Mouse (Mus musculus) heart, adult 2 months (tissue): ENCODE measurements at regions not wholly inside any gene's neighbourhood (a gene's known extent, or its start where the extent isn't known, plus 50 kb on each side); places are given as distances from the start of the nearest gene placed in this dataset.

Source experiments
- DNase-seq, 2 experiments: peaks; one replicate each; pipeline ENCODE4 v3.0.0; 2021
- H3K27ac ChIP-seq: fragments of 200-600 bp; 2 replicates; pipeline ENCODE4 v1.8.1; 2022
- H3K27me3 ChIP-seq: fragments of 200-500 bp; 2 replicates; pipeline ENCODE4 v1.6.1; 2012; ENCODE audit warnings: mild to moderate bottlenecking, low read length, inconsistent platforms, mixed read lengths; ENCODE audit not compliant: control insufficient read depth, insufficient read depth
- H3K36me3 ChIP-seq: fragments of 200-500 bp; 2 replicates; pipeline ENCODE4 v1.6.1; 2012; ENCODE audit warnings: low read length, inconsistent platforms; ENCODE audit not compliant: control insufficient read depth, insufficient read depth
- H3K4me1 ChIP-seq: fragments of 200-500 bp; 2 replicates; pipeline ENCODE4 v1.6.1; 2011; ENCODE audit warnings: low read length; ENCODE audit not compliant: control insufficient read depth, insufficient read depth
- H3K4me3 ChIP-seq: fragments of 200-600 bp; 2 replicates; pipeline ENCODE4 v1.8.1; 2022
- H3K79me2 ChIP-seq: fragments of 200-500 bp; replicated peaks from 2 replicates; pipeline ENCODE4 v1.6.1; 2012; ENCODE audit warnings: mild to moderate bottlenecking, inconsistent platforms, low read length, moderate library complexity, mixed read lengths; ENCODE audit not compliant: control insufficient read depth, insufficient read depth
- H3K9ac ChIP-seq: fragments of 200-500 bp; 2 replicates; pipeline ENCODE4 v1.6.1; 2012; ENCODE audit warnings: low read depth, mild to moderate bottlenecking, control low read depth, inconsistent platforms, low read length, mixed read lengths
- CTCF ChIP-seq: fragments of 200-600 bp; IDR thresholded peaks from 2 replicates; pipeline ENCODE4 v1.8.1; 2022; ENCODE audit warnings: antibody characterized with exemption, mild to moderate bottlenecking, moderate library complexity
- EP300 ChIP-seq: fragments of 200-500 bp; IDR thresholded peaks from 2 replicates; pipeline ENCODE4 v1.6.1; 2011; ENCODE audit warnings: low read depth, low read length, control low read depth; ENCODE audit not compliant: insufficient read depth
- POLR2A ChIP-seq: fragments of 200-500 bp; IDR thresholded peaks from 2 replicates; pipeline ENCODE4 v1.6.1; 2011; ENCODE audit warnings: mild to moderate bottlenecking, low read depth, low read length, control low read depth; ENCODE audit not compliant: insufficient read depth
- WGBS: fragments of 180-500 bp; shearing (Covaris S2); methylation state at CpG from one replicate; pipeline ENCODE4 v1.1.7; 2018; 5-methylcytosine and 5-hydroxymethylcytosine counted together
- intact Hi-C: fragments of 180-260 bp; cut with DNase I; formaldehyde crosslinking; loops from one replicate; pipeline ENCODE4 v1.15.1; 2025

- H3K4me3 ChIP-seq = no peak overlapping the region
- no peaks in the 10 kb centered on the region for H3K36me3 ChIP-seq
- no peak overlapping the region for H3K27ac ChIP-seq
- TF ChIP-seq CTCF (no peak), EP300 (no peak), POLR2A (no peak)
- no peak overlapping the region for H3K9ac ChIP-seq
- intact Hi-C loops = no loop called here
- WGBS = 11% methylated on average over 14 of the region's 14 CpGs
- peaks cover 25% of the 10 kb centered on the region for H3K27me3 ChIP-seq
- no peaks in the 10 kb centered on the region for H3K79me2 ChIP-seq
- no peak for DNase-seq
- H3K4me1 ChIP-seq = no peaks in the 10 kb centered on the region
Measured at GRCm38 (mm10) chr7:70286836-70287355, 79.6 kb downstream of the Nr2f2 start.

GRCm38 (mm10) chr7:70285344-70285743 lies 81.2 kb downstream of the Nr2f2 start:
- intact Hi-C loops = no loop called here
- DNase-seq = no peak

GRCm38 (mm10) chr7:70283836-70284235 lies 82.7 kb downstream of the Nr2f2 start:
- H3K4me3 ChIP-seq = no peak overlapping the region
- no peak overlapping the region for H3K9ac ChIP-seq
- 6% methylated on average over 1 of the region's 1 CpGs for WGBS
- no peaks in the 10 kb centered on the region for H3K36me3 ChIP-seq
- H3K79me2 ChIP-seq = no peaks in the 10 kb centered on the region
- intact Hi-C loops = no loop called here
- no peaks in the 10 kb centered on the region for H3K4me1 ChIP-seq
- no peak overlapping the region for H3K27ac ChIP-seq
- H3K27me3 ChIP-seq = peaks cover 30% of the 10 kb centered on the region
- no peak for TF ChIP-seq POLR2A
- no peak for TF ChIP-seq CTCF
- DNase-seq = no peak

More at GRCm38 (mm10) chr7:70285344-70285743, 81.2 kb downstream of the Nr2f2 start:
- peaks cover 32% of the 10 kb centered on the region for H3K27me3 ChIP-seq
- H3K79me2 ChIP-seq = no peaks in the 10 kb centered on the region
- 28% methylated on average over 3 of the region's 3 CpGs for WGBS
- no peaks in the 10 kb centered on the region for H3K36me3 ChIP-seq
- no peak overlapping the region for H3K9ac ChIP-seq
- no peak overlapping the region for H3K27ac ChIP-seq
- H3K4me3 ChIP-seq = no peak overlapping the region
- no peaks in the 10 kb centered on the region for H3K4me1 ChIP-seq
- TF ChIP-seq EP300 = no peak
- no peak for TF ChIP-seq CTCF
- no peak for TF ChIP-seq POLR2A

- Histone ChIP-seq H3K4me3 (no peak overlapping the region), H3K36me3 (no peaks in the 10 kb centered on the region), H3K9ac (no peak overlapping the region), H3K27me3 (peaks cover 25% of the 10 kb centered on the region), H3K4me1 (no peaks in the 10 kb centered on the region), H3K79me2 (no peaks in the 10 kb centered on the region), H3K27ac (no peak overlapping the region)
- TF ChIP-seq CTCF (no peak), POLR2A (no peak), EP300 (no peak)
- intact Hi-C loops = no loop called here
- no peak for DNase-seq
- WGBS = 6% methylated on average over 4 of the region's 4 CpGs
Measured at GRCm38 (mm10) chr7:70283166-70283565, 83.4 kb downstream of the Nr2f2 start.

GRCm38 (mm10) chr7:70281891-70282515 lies 84.5 kb downstream of the Nr2f2 start:
- Histone ChIP-seq H3K79me2 (no peaks in the 10 kb centered on the region), H3K27ac (no peak overlapping the region), H3K36me3 (no peaks in the 10 kb centered on the region), H3K27me3 (peaks cover 20% of the 10 kb centered on the region), H3K4me3 (no peak overlapping the region), H3K9ac (no peak overlapping the region), H3K4me1 (no peaks in the 10 kb centered on the region)
- DNase-seq = no peak
- intact Hi-C loops = no loop called here
- WGBS = 12% methylated on average over 11 of the region's 11 CpGs
- no peak for TF ChIP-seq POLR2A
- no peak for TF ChIP-seq EP300
- no peak for TF ChIP-seq CTCF

- TF ChIP-seq POLR2A (no peak), EP300 (no peak), CTCF (no peak)
- no peaks in the 10 kb centered on the region for H3K36me3 ChIP-seq
- peak; percentile 4 to 27 for DNase-seq
- H3K79me2 ChIP-seq = no peaks in the 10 kb centered on the region
- no peak overlapping the region for H3K4me3 ChIP-seq
- intact Hi-C loops = no loop called here
- 5% methylated on average over 22 of the region's 22 CpGs for WGBS
- H3K27ac ChIP-seq = no peak overlapping the region
- H3K4me1 ChIP-seq = no peaks in the 10 kb centered on the region
- no peak overlapping the region for H3K9ac ChIP-seq
- peaks cover 17% of the 10 kb centered on the region for H3K27me3 ChIP-seq
Measured at GRCm38 (mm10) chr7:70281381-70281750, 85.2 kb downstream of the Nr2f2 start.
